Mouse (Mus musculus) C2C12 (cell line): Measurements from ENCODE around the gene Thada.
"Not testable (repeated sequence)": the region's sequence is repeated elsewhere in the genome, so short reads cannot be mapped to it uniquely, and the experiment has no call there.

ENCODE experiments used
- CTCF ChIP-seq: IDR thresholded peaks from one replicate; pipeline ENCODE4 v1.5.1; 2011; ENCODE audit not compliant: control insufficient read depth, insufficient read depth, insufficient read length
- MAX ChIP-seq: IDR thresholded peaks from one replicate; pipeline ENCODE4 v1.6.1; 2011; ENCODE audit warnings: mild to moderate bottlenecking, control low read depth
- MYOG ChIP-seq: IDR thresholded peaks from one replicate; pipeline ENCODE4 v1.6.1; 2011; ENCODE audit not compliant: control insufficient read depth, insufficient read length; ENCODE audit errors: extremely low read depth
- USF1 ChIP-seq: IDR thresholded peaks from one replicate; pipeline ENCODE4 v1.6.1; 2011; ENCODE audit warnings: low read depth, mild to moderate bottlenecking, control low read depth, moderate library complexity

- TF ChIP-seq CTCF, USF1, MAX, MYOG: not testable (repeated sequence)
Measured at GRCm38 (mm10) chr17:84291228-84291627, 174.8 kb downstream of the Thada start.
